Mouse (Mus musculus) liver, embryonic 12.5 days (tissue): ENCODE measurements around the gene Aipl1. TPM values are rescaled to one million over a fixed set of nuclear protein-coding genes. Genes with fewer than 3 reads are reported as not detected.

Source experiments
- ATAC-seq: fragments of 200-750 bp; cut with Nextera tagmentation; 2 replicates; pipeline ENCODE4 v1.8.0; 2017; ENCODE audit warnings: moderate number of reproducible peaks, mild to moderate bottlenecking, moderate library complexity
- H3K27ac ChIP-seq: fragments of 300-500 bp; sonication (generic); 2 replicates; pipeline ENCODE4 v1.5.1; 2016; ENCODE audit warnings: mild to moderate bottlenecking
- H3K27me3 ChIP-seq: fragments of 300-500 bp; sonication (generic); replicated peaks from 2 replicates; pipeline ENCODE4 v1.6.1; 2016; ENCODE audit warnings: mild to moderate bottlenecking, moderate library complexity
- H3K36me3 ChIP-seq: fragments of 300-500 bp; sonication (generic); 2 replicates; pipeline ENCODE4 v1.6.1; 2016; ENCODE audit warnings: mild to moderate bottlenecking, moderate library complexity
- H3K4me1 ChIP-seq: fragments of 300-500 bp; sonication (generic); 2 replicates; pipeline ENCODE4 v1.6.1; 2016
- H3K4me2 ChIP-seq: fragments of 300-500 bp; sonication (generic); 2 replicates; pipeline ENCODE4 v1.6.1; 2016; ENCODE audit warnings: mild to moderate bottlenecking, moderate library complexity
- H3K4me3 ChIP-seq: fragments of 300-500 bp; sonication (generic); 2 replicates; pipeline ENCODE4 v1.5.1; 2016; ENCODE audit warnings: mild to moderate bottlenecking, moderate library complexity
- H3K9ac ChIP-seq: fragments of 300-500 bp; sonication (generic); 2 replicates; pipeline ENCODE4 v1.6.1; 2016; ENCODE audit warnings: mild to moderate bottlenecking, moderate library complexity
- H3K9me3 ChIP-seq: fragments of 300-500 bp; sonication (generic); replicated peaks from 2 replicates; pipeline ENCODE4 v1.6.1; 2016; ENCODE audit warnings: mild to moderate bottlenecking, moderate library complexity
- WGBS: fragments of 180-500 bp; shearing (Covaris S2); methylation state at CpG from one replicate; pipeline ENCODE4 v1.1.7; 2016; ENCODE audit not compliant: insufficient replicate concordance; 5-methylcytosine and 5-hydroxymethylcytosine counted together
- polyA plus RNA-seq: library from polyadenylated mRNA; unstranded; fragments of >200 nt; fragmentation: Nextera tagmentation; extraction: Ambion mirVana; gene quantifications from 2 replicates; pipeline ENCODE4 v1.2.1, GENCODE M21; 2016

Gene Aipl1
- polyA plus RNA-seq = 0.13 and 0.19 TPM in 2 replicates

DNA sequence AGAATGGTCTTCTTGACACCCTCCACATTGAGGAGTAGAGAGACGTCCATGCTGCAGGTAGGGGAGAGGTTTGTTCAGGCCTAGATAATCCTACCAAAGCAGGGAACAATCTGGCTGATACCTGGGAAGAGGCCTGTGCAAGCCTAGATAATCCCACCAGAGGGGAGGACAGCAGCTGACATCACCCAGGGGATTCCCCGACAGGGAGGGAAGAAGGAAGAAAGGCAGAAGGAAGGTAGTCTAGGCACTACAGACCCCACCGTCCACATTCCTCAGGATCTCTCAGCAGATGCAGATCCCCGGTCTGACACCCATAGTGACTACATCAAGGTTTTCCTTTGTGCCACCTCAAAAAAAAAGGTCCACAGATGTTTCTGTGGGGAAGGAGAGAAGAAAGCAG lies at the start of gene Aipl1:
Gene Aipl1 (minus strand): TSS at position 101 of the 400 bp plus-strand sequence.
- ATAC-seq = no peak

DNA sequence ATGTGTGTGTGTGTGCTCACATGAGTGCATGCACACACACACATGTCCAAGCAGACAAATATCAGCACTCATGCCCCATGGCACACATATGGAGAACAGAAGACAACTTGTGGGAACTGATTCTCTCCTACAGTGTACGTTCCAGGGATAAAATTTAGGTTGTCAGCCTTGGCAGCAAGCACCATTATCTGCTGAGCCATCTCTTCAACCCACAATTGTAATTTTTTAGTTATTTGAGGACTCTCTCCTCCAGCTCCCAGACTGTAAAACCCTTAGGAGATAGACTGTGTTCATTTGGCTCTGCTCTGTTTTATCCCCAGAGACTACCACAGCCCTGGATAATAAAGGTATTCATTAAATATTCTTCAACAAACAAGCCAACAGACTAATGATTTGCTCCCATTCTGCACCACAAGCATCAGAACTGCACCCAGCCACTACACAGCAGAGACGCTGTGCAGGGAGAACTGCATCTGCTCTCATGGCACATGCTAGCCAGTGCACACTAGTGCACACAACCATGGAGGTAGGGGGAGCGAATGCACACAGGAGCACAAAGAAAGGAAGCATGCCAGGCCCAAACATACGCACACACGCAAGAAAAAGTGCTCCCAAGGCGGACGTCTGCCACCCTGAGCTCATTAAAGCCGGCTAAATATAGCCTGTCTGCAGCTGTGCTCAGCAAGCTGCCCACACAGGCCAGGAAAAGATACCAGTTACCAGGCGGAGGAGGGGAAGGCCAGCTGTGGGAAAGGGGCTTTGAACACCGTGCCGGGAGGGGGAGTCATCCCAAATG lies 49.1 kb upstream of the Aipl1 start:
- H3K4me1 ChIP-seq = peaks cover 4% of the 10 kb centered on the region; the same call in 1 of the 2 replicates
- WGBS = 45% methylated on average over 11 of the region's 11 CpGs
- H3K4me2 ChIP-seq = no peak overlapping the region
- no peak overlapping the region for H3K4me3 ChIP-seq
- H3K9ac ChIP-seq = no peak overlapping the region
- H3K27ac ChIP-seq = no peak overlapping the region
- ATAC-seq = no peak
- no peaks in the 10 kb centered on the region for H3K27me3 ChIP-seq
- no peaks in the 10 kb centered on the region for H3K36me3 ChIP-seq
- H3K9me3 ChIP-seq = no peaks in the 10 kb centered on the region

More for the DNA sequence above, at the start of gene Aipl1:
- Histone ChIP-seq H3K27ac (no peak within 1 kb of the TSS), H3K4me1 (peaks cover 24% of the 10 kb centered on the region), H3K27me3 (peaks cover 34% of the 10 kb centered on the region), H3K9ac (no peak within 1 kb of the TSS), H3K9me3 (no peaks in the 10 kb centered on the region), H3K36me3 (no peaks in the 10 kb centered on the region), H3K4me3 (no peak within 1 kb of the TSS), H3K4me2 (no peak within 1 kb of the TSS)
- 35% methylated on average over 4 of the region's 4 CpGs for WGBS

DNA sequence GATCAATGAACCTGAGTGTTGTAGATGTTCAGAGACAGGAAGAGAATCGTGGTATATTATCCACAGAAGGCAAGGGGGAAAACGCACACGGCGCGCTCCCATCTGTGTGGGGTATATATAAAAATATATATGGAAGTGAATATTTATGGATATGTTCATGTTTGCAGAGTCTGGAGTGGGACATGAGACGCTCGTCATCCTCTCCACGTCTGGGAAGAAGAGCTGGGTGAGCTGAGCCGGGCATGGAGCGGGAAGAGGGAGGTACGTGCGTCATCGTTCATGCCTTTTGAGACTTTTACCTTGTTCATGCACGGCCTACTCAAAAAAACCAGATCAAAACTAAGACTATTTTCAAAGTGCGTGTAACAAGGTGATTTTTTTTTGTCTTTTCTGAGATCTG lies 47.0 kb upstream of the Aipl1 start:
- no peak for ATAC-seq
- no peak overlapping the region for H3K4me2 ChIP-seq
- no peak overlapping the region for H3K4me3 ChIP-seq
- H3K27me3 ChIP-seq = 0 out of 2 replicates have a peak, but pooled peaks cover 4% of the 10 kb centered on the region
- no peaks in the 10 kb centered on the region for H3K36me3 ChIP-seq
- WGBS = 79% methylated on average over 15 of the region's 15 CpGs
- no peak overlapping the region for H3K27ac ChIP-seq
- no peaks in the 10 kb centered on the region for H3K9me3 ChIP-seq
- peaks cover 4% of the 10 kb centered on the region; the same call in 1 of the 2 replicates for H3K4me1 ChIP-seq
- H3K9ac ChIP-seq = no peak overlapping the region

DNA sequence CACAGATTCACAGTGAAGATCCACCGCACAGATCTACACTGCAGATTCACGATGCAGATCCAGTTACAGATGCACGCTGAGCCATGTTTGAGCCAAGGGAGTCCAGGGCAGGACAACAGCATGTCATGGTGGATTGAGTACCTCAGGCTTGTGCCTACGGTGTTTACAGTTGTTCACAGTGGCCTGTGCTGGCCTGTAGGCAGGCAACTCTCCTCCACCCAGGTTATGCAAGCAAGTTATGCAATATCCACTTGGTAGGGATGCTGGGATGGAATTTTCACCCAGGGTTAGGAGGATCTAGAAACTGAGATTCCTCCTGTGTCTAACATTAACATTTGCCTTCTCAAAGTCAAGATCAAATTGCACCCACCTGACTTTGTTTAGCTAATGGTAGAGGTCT lies 45.3 kb upstream of the Aipl1 start:
- Histone ChIP-seq H3K9ac (no peak overlapping the region), H3K27ac (no peak overlapping the region), H3K9me3 (no peaks in the 10 kb centered on the region), H3K4me1 (peaks cover 4% of the 10 kb centered on the region; the same call in 1 of the 2 replicates), H3K4me2 (no peak overlapping the region), H3K36me3 (no peaks in the 10 kb centered on the region), H3K4me3 (no peak overlapping the region), H3K27me3 (0 out of 2 replicates have a peak, but pooled peaks cover 4% of the 10 kb centered on the region)
- WGBS = 74% methylated on average over 4 of the region's 4 CpGs
- ATAC-seq = no peak; the same call in 1 of the 2 replicates

DNA sequence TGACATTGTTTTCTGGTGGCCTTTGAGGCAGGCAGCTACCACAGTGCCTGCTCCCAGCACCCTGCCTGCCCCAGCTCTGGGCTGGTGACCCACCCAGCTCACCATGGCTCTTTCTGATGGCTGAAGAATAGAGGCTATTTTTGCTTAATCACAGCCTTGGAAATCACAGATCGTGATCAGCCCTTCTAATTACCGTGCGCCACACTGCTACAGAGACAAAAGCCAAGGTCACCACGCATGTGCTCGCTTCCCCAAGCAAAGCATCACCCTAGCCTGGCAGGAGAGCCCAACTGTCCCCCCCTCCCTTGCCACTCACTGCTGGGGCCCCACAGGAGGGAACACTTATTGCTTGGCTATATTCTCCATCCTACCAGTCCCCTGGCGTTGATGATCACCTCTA lies 43.2 kb upstream of the Aipl1 start:
- no peak for ATAC-seq
- 63% methylated on average over 6 of the region's 6 CpGs for WGBS

DNA sequence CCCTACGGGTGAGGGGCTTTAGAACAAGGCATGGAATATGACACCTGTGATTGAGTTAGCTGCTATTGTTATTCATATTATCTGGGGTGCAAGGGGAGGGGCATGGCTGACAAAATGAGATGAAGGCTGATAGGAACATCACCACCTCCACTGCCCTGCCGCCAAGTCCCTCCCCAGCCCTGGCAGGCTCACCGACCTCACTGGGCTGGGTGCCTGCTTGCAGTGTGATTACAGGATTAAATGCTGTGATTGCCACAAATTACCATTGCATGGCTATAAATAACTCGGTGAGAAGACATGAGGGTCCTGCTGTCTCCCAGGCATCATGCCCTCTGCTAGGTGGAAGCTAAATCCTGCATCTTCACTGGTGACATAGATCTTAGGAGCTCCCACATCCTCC lies 41.3 kb upstream of the Aipl1 start:
- Histone ChIP-seq H3K27ac (no peak overlapping the region), H3K4me1 (no peaks in the 10 kb centered on the region), H3K9me3 (no peaks in the 10 kb centered on the region), H3K27me3 (0 out of 2 replicates have a peak, but pooled peaks cover 4% of the 10 kb centered on the region), H3K36me3 (no peaks in the 10 kb centered on the region), H3K4me3 (no peak overlapping the region), H3K4me2 (no peak overlapping the region), H3K9ac (no peak overlapping the region)
- WGBS = 46% methylated on average over 4 of the region's 4 CpGs
- ATAC-seq = no peak

More for the DNA sequence above, 43.2 kb upstream of the Aipl1 start:
- 0 out of 2 replicates have a peak, but pooled peaks cover 4% of the 10 kb centered on the region for H3K27me3 ChIP-seq
- no peak overlapping the region for H3K4me2 ChIP-seq
- no peaks in the 10 kb centered on the region for H3K4me1 ChIP-seq
- no peak overlapping the region for H3K4me3 ChIP-seq
- H3K9me3 ChIP-seq = no peaks in the 10 kb centered on the region
- no peaks in the 10 kb centered on the region for H3K36me3 ChIP-seq
- no peak overlapping the region for H3K9ac ChIP-seq
- no peak overlapping the region for H3K27ac ChIP-seq

DNA sequence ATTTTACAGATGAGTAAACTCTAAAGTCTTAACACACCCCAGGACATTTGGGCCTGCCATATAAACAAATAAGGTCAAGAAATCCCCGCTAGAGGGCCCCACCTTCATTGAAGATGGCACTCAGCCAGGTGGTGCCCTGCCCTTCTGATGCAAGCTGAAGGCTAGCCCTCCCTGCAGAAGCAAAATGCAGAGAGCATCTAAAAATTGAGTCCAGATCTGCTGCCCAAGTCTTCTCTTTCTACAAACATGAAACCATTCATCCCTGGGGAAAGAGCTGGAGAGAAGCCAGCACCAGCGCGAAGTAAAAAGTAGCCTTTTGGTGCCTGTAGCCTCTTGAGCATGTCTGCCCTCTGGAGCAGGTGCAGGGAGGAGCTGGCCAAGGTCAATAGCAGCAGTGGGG lies 40.7 kb upstream of the Aipl1 start:
- Histone ChIP-seq H3K27me3 (0 out of 2 replicates have a peak, but pooled peaks cover 4% of the 10 kb centered on the region), H3K4me1 (no peaks in the 10 kb centered on the region), H3K9ac (no peak overlapping the region), H3K27ac (no peak overlapping the region), H3K36me3 (no peaks in the 10 kb centered on the region), H3K4me2 (no peak overlapping the region), H3K9me3 (no peaks in the 10 kb centered on the region), H3K4me3 (no peak overlapping the region)
- no peak for ATAC-seq
- WGBS = 47% methylated on average over 3 of the region's 3 CpGs

DNA sequence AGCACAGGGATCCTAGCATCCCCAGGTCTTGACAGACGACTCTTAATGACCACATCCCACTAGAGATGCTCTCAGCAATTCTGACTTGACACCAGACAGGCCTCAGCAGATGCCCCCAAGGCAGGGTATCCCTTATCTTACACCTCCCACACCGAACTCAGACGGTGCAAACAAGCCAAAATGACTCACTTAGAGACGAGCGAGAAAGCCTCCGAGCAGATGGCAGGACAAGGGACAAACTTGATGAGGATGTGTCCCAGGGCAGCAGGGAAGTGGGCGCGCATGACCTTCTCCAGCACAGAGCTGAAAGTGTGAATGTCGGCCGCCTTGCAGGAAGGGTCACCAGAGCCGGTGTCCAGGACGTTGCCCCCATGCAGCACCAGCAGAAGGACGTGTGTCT lies 36.9 kb upstream of the Aipl1 start:
- Histone ChIP-seq H3K9ac (no peak overlapping the region), H3K4me1 (no peaks in the 10 kb centered on the region), H3K27ac (no peak overlapping the region), H3K27me3 (no peaks in the 10 kb centered on the region; the same call in 1 of the 2 replicates), H3K4me3 (no peak overlapping the region), H3K36me3 (no peaks in the 10 kb centered on the region), H3K9me3 (no peaks in the 10 kb centered on the region), H3K4me2 (no peak overlapping the region)
- 56% methylated on average over 13 of the region's 13 CpGs for WGBS
- no peak for ATAC-seq

DNA sequence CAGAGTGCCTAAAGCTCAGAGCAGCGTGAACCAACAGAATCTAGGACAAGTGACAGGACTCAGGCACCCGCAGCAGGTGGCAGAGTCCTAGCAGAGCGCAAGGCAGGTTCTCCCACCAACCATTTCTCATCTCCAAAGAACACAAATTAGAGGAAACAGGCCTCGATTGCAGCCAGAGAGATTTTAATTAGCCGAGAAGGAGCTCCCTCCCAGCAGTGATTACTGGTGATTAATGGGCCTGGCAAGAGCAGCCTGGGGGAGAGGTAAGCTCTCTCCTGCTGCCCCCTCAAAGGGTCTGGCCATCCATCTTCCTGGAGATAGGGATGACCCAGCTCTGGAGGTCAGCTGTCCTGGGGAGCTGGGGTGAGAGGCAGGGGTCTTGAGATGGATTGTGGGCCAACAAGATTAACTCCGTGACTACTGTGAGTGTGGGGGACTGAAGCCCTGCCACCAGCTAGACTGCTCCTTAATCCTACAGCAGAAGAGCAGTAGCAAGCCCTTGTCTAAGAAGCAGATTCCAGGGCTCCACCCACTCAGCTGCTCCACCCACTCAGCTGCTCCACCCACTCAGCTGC lies 35.1 kb upstream of the Aipl1 start:
- 49% methylated on average over 6 of the region's 6 CpGs for WGBS
- Histone ChIP-seq H3K9ac (no peak overlapping the region), H3K36me3 (no peaks in the 10 kb centered on the region), H3K4me1 (no peaks in the 10 kb centered on the region), H3K9me3 (no peaks in the 10 kb centered on the region), H3K27ac (no peak overlapping the region), H3K27me3 (no peaks in the 10 kb centered on the region; the same call in 1 of the 2 replicates), H3K4me2 (no peak overlapping the region), H3K4me3 (no peak overlapping the region)
- ATAC-seq = no peak

DNA sequence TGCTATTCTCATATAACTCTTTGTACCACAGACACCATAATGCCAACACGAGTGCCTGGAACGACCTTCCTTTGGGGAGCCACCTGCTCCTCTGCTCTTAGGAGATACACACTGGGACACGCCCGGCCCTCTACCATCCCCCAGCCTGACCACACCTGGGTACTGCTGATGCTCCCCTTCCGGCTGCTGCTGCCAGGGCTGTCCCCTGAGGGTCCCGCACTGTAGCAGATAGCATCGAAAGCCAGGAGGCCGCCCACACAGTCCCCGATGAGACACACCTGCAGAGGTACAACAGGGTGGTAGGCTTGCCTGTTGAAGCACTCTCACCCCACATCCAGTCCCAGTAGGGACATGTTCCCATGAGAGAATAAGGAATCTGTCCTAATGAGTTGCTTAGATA lies 33.4 kb upstream of the Aipl1 start:
- H3K9ac ChIP-seq = no peak overlapping the region
- H3K27me3 ChIP-seq = peaks cover 5% of the 10 kb centered on the region
- no peaks in the 10 kb centered on the region for H3K9me3 ChIP-seq
- H3K27ac ChIP-seq = no peak overlapping the region
- WGBS = 71% methylated on average over 9 of the region's 9 CpGs
- no peak overlapping the region for H3K4me2 ChIP-seq
- no peaks in the 10 kb centered on the region for H3K36me3 ChIP-seq
- H3K4me3 ChIP-seq = no peak overlapping the region
- no peaks in the 10 kb centered on the region for H3K4me1 ChIP-seq
- ATAC-seq = no peak

DNA sequence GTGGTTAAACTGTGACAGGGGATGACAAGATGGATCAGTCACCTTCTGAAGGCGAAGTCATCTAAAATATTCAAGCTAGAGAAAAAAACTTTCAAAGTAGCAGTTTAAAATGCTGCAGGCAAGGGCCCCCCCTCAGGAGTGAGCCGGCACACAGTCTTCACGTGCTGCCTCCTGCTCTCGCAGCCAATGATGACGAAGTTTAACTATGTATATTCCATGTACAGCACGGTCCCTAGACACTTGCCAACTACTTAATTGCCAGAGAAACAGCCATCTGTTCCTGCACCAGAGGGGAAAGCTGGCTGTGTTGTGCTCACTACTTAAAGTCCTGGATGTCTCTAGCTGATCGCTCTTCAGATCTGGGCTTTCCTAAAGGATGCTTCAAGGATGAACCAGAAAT lies 30.7 kb upstream of the Aipl1 start:
- Histone ChIP-seq H3K36me3 (no peaks in the 10 kb centered on the region), H3K9ac (no peak overlapping the region), H3K27ac (no peak overlapping the region), H3K27me3 (peaks cover 8% of the 10 kb centered on the region), H3K9me3 (0 out of 2 replicates have a peak, but pooled peaks cover 7% of the 10 kb centered on the region), H3K4me1 (no peaks in the 10 kb centered on the region), H3K4me3 (no peak overlapping the region), H3K4me2 (no peak overlapping the region)
- 66% methylated on average over 7 of the region's 7 CpGs for WGBS
- ATAC-seq = no peak

DNA sequence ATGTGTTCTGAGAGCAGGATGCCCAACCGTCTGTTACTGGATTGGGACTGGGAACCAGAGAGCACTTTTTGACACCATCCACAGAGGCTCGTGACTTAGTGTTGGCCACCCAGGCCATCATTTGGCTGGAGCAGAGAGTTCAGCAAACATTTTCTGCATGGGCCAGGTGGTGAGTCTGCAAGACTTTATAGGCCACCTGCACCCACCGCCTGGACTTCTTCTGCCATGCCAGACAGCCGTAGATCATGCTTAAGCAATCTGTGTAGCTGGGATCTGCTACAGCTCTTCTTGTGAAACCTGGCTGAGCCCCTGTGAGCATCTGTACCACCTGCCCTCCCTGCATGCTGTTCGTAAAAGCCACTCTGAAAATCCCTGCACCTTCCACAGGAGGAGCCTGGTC lies 30.0 kb upstream of the Aipl1 start:
- Histone ChIP-seq H3K4me3 (no peak overlapping the region), H3K9me3 (0 out of 2 replicates have a peak, but pooled peaks cover 7% of the 10 kb centered on the region), H3K27ac (no peak overlapping the region), H3K9ac (no peak overlapping the region), H3K4me1 (no peaks in the 10 kb centered on the region), H3K36me3 (no peaks in the 10 kb centered on the region), H3K27me3 (peaks cover 8% of the 10 kb centered on the region), H3K4me2 (no peak overlapping the region)
- WGBS = 71% methylated on average over 5 of the region's 5 CpGs
- no peak for ATAC-seq
